Mouse (Mus musculus) testis, adult 10 weeks (tissue): ENCODE measurements around the gene Vps13c. TPM values are rescaled to one million over a fixed set of nuclear protein-coding genes. Genes with fewer than 3 reads are reported as not detected.

Experiments used
- polyA plus RNA-seq: library from polyadenylated mRNA; stranded (reverse); fragments of 350-450 nt; fragmentation: Illumina TruSeq; extraction: RNeasy Lipid Tissue Mini Kit (QIAGEN cat#74804); gene quantifications from one replicate; pipeline ENCODE4 v1.2.3, GENCODE M21; 2014; ENCODE audit warnings: low read depth, low replicate concordance

Gene Vps13c
- polyA plus RNA-seq: 10.4 TPM

GRCm38 (mm10) chr9:67839981-67840859, at the start of gene Vps13c:
TSS of gene Vps13c (plus strand) at chr9:67840396.

GRCm38 (mm10) chr9:67832046-67832605, 8.1 kb upstream of the Vps13c start, which contains the start of gene C2cd4a:
TSS of gene C2cd4a (minus strand) at chr9:67832330.

Other genes starting within 250 kb of the Vps13c start
- gene C2cd4b, start 81.0 kb upstream of the Vps13c start, polyA plus RNA-seq: 0.27 TPM
- gene C2cd4a, start 8.1 kb upstream of the Vps13c start, polyA plus RNA-seq: not detected